Mouse (Mus musculus): ENCODE data around the gene Galp. TPM values are rescaled to one million over a fixed set of nuclear protein-coding genes. Genes with fewer than 3 reads are reported as not detected.
"Not testable (repeated sequence)": the region's sequence is repeated elsewhere in the genome, so short reads cannot be mapped to it uniquely, and the experiment has no call there.

The Galp gene
- polyA plus RNA-seq, 1 experiment from 2014 or later = not detected

DNA sequence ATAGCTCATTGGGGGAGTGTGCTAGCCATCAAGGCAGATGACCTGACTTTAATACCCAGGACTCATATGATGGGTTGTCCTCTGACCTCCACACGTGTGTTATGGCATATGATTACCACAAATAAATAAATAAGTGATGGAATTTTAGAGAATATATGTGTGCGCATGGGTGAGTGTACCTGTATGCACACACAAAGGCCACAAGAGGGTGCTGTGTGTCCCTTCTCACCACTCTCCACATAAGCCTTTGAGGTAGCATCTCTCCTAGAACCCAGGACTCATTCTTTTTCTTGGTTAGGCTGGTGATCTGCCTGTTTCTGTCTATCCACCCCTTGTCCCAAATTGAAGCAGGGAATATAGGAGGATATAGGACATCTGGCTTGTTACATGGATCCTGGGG lies 1.1 kb upstream of the Galp start:
- H3K4me3 ChIP-seq (ENCODE audit: low read depth, low read length) = no peak overlapping the region
- H3K4me1 ChIP-seq (ENCODE audit: control insufficient read depth, insufficient read depth, low read length) = no peaks in the 10 kb centered on the region
- H3K36me3 ChIP-seq (replicated peaks; ENCODE audit: control insufficient read depth, insufficient read depth, low read depth, low read length) = no peaks in the 10 kb centered on the region
- WGBS = 57% methylated on average over 2 of the region's 2 CpGs
- no peak for DNase-seq (ENCODE audit: low spot score)
- H3K4me2 ChIP-seq (ENCODE audit: low read depth, low read length) = no peak overlapping the region
- no peak for ATAC-seq (replicated peaks; ENCODE audit: insufficient number of reproducible peaks, low FRiP score, low TSS enrichment, low read depth)
- H3K9ac ChIP-seq (replicated peaks; ENCODE audit: low read length) = no peak overlapping the region
- H3K9me3 ChIP-seq (replicated peaks; ENCODE audit: control insufficient read depth, low read length) = no peaks in the 10 kb centered on the region
- no peaks in the 10 kb centered on the region for H3K27me3 ChIP-seq (ENCODE audit: control insufficient read depth, insufficient read depth, low read length)
- H3K27ac ChIP-seq (replicated peaks; ENCODE audit: low read depth, low read length) = no peak overlapping the region

DNA sequence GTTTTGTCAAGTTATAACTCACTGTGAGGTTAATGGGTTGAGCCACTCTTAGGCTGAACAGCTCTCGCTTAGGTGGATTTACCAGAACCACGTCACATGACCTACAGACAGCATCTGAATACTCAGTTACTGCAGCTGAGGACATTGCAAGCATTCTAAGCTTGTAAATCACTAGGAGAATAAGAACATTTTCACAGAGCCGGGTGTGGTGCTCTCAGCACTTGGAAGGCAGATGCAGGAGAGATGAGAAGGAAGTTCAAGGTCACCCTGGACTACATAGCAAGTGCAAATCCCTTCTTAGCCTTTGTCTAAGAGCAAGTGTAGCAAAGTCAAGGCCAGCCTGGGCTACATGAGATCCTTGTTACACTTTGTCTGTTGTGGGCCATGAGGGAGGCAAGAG lies 7.3 kb downstream of the Galp start:
- no peaks in the 10 kb centered on the region for H3K9me3 ChIP-seq (replicated peaks; ENCODE audit: control insufficient read depth, low read length)
- no peaks in the 10 kb centered on the region for H3K36me3 ChIP-seq (replicated peaks; ENCODE audit: control insufficient read depth, insufficient read depth, low read depth, low read length)
- H3K4me2 ChIP-seq (ENCODE audit: low read depth, low read length) = no peak overlapping the region
- ATAC-seq (replicated peaks; ENCODE audit: insufficient number of reproducible peaks, low FRiP score, low TSS enrichment, low read depth) = no peak
- H3K27me3 ChIP-seq (ENCODE audit: control insufficient read depth, insufficient read depth, low read length) = no peaks in the 10 kb centered on the region
- WGBS = 85% methylated on average over 3 of the region's 3 CpGs
- H3K27ac ChIP-seq (replicated peaks; ENCODE audit: low read depth, low read length) = no peak overlapping the region
- no peak overlapping the region for H3K4me3 ChIP-seq (ENCODE audit: low read depth, low read length)
- no peak for DNase-seq (ENCODE audit: low spot score)
- H3K9ac ChIP-seq (replicated peaks; ENCODE audit: low read length) = no peak overlapping the region
- H3K4me1 ChIP-seq (ENCODE audit: control insufficient read depth, insufficient read depth, low read length) = no peaks in the 10 kb centered on the region

GRCm38 (mm10) chr7:6213144-6213543 lies 16.3 kb downstream of the Galp start:
- Histone ChIP-seq H3K4me1 (ENCODE audit: control insufficient read depth, insufficient read depth, low read length) (no peaks in the 10 kb centered on the region), H3K9ac (replicated peaks; ENCODE audit: low read length) (no peak overlapping the region), H3K4me2 (ENCODE audit: low read depth, low read length) (no peak overlapping the region), H3K27ac (replicated peaks; ENCODE audit: low read depth, low read length) (no peak overlapping the region), H3K4me3 (ENCODE audit: low read depth, low read length) (no peak overlapping the region), H3K27me3 (ENCODE audit: control insufficient read depth, insufficient read depth, low read length) (no peaks in the 10 kb centered on the region), H3K9me3 (replicated peaks; ENCODE audit: control insufficient read depth, low read length) (no peaks in the 10 kb centered on the region), H3K36me3 (replicated peaks; ENCODE audit: control insufficient read depth, insufficient read depth, low read depth, low read length) (no peaks in the 10 kb centered on the region)
- ATAC-seq (replicated peaks; ENCODE audit: insufficient number of reproducible peaks, low FRiP score, low TSS enrichment, low read depth) = no peak
- WGBS = 51% methylated on average over 5 of the region's 5 CpGs
- no peak for DNase-seq (ENCODE audit: low spot score)

DNA sequence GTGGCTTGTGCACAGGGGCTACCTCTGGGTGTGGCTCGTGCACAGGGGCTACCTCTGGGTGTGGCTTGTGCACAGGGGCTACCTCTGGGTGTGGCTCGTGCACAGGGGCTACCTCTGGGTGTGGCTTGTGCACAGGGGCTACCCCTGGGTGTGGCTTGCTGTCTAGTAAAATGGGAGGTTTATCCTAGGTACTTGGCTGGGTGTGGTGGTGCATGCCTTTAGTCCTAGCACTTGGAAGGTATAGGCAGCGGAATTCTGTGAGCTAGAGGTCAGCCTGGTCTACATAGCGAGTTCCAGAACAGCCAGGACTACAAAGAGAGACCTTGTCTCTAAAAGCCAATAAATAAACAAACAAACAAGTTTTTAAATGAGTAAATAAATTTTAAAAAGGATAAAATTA lies 17.8 kb downstream of the Galp start:
- 83% methylated on average over 2 of the region's 4 CpGs for WGBS
- H3K27ac ChIP-seq (replicated peaks; ENCODE audit: low read depth, low read length); H3K4me1 ChIP-seq (ENCODE audit: control insufficient read depth, insufficient read depth, low read length); H3K4me3 ChIP-seq (ENCODE audit: low read depth, low read length); H3K36me3 ChIP-seq (replicated peaks; ENCODE audit: control insufficient read depth, insufficient read depth, low read depth, low read length); H3K27me3 ChIP-seq (ENCODE audit: control insufficient read depth, insufficient read depth, low read length); H3K9me3 ChIP-seq (replicated peaks; ENCODE audit: control insufficient read depth, low read length); ATAC-seq (replicated peaks; ENCODE audit: insufficient number of reproducible peaks, low FRiP score, low TSS enrichment, low read depth); H3K4me2 ChIP-seq (ENCODE audit: low read depth, low read length); H3K9ac ChIP-seq (replicated peaks; ENCODE audit: low read length); DNase-seq (ENCODE audit: low spot score): not testable (repeated sequence)

DNA sequence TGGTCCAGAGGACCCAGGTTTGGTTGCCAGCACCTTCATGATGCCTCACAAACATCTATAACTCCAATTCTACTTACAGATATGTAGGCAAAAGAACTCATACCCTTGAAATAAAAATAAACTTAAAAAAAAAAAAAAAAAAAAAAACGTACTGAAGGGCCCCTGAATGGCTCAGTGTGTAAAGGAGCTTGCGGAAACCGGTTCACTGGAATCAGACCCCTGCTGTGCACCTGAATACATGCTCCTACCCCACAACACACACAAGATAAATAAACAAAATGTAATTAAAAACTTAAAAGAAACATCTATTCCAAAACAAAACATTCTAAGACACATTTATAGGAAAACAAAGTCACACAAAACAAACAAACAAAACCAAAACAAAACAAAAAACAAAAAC lies 23.3 kb downstream of the Galp start:
- WGBS = 51% methylated on average over 3 of the region's 3 CpGs
- Histone ChIP-seq H3K9me3 (replicated peaks; ENCODE audit: control insufficient read depth, low read length) (no peaks in the 10 kb centered on the region), H3K4me3 (ENCODE audit: low read depth, low read length) (no peak overlapping the region)

GRCm38 (mm10) chr7:6221978-6222377 lies 25.1 kb downstream of the Galp start, which contains the start of gene Zscan5b:
TSS of gene Zscan5b (plus strand) at chr7:6222278.
- no peak for DNase-seq (ENCODE audit: low spot score)
- 94% methylated on average over 12 of the region's 12 CpGs for WGBS

More for the DNA sequence above, 23.3 kb downstream of the Galp start:
- no peaks in the 10 kb centered on the region for H3K27me3 ChIP-seq (ENCODE audit: control insufficient read depth, insufficient read depth, low read length)
- H3K36me3 ChIP-seq (replicated peaks; ENCODE audit: control insufficient read depth, insufficient read depth, low read depth, low read length) = no peaks in the 10 kb centered on the region
- no peak for ATAC-seq (replicated peaks; ENCODE audit: insufficient number of reproducible peaks, low FRiP score, low TSS enrichment, low read depth)
- H3K4me2 ChIP-seq (ENCODE audit: low read depth, low read length) = no peak overlapping the region
- H3K9ac ChIP-seq (replicated peaks; ENCODE audit: low read length) = no peak overlapping the region
- H3K27ac ChIP-seq (replicated peaks; ENCODE audit: low read depth, low read length) = no peak overlapping the region
- no peaks in the 10 kb centered on the region for H3K4me1 ChIP-seq (ENCODE audit: control insufficient read depth, insufficient read depth, low read length)
- no peak for DNase-seq (ENCODE audit: low spot score)

DNA sequence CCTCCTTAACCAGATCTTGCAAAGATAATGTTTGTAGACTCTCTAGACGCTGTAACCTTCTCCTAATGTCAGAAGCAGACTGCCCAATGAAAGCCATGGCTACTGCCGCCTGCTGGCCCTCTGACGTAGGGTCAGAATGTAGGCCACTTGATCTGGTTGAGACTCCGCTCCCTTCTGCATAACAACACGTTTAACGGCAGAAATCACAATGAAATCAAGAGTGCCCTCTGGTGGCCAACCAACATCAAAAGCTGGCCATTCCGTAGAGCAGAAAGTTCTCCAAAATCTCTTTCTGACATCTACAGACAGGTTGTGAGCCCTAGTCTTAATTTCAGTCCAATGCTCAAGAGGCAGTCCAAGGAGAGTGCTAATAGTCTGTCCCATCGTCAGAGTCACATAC lies 31.6 kb downstream of the Galp start:
- DNase-seq (ENCODE audit: low spot score); H3K4me1 ChIP-seq (ENCODE audit: control insufficient read depth, insufficient read depth, low read length); ATAC-seq (replicated peaks; ENCODE audit: insufficient number of reproducible peaks, low FRiP score, low TSS enrichment, low read depth); H3K27me3 ChIP-seq (ENCODE audit: control insufficient read depth, insufficient read depth, low read length); H3K9ac ChIP-seq (replicated peaks; ENCODE audit: low read length); H3K36me3 ChIP-seq (replicated peaks; ENCODE audit: control insufficient read depth, insufficient read depth, low read depth, low read length); H3K4me2 ChIP-seq (ENCODE audit: low read depth, low read length); H3K9me3 ChIP-seq (replicated peaks; ENCODE audit: control insufficient read depth, low read length); H3K4me3 ChIP-seq (ENCODE audit: low read depth, low read length); H3K27ac ChIP-seq (replicated peaks; ENCODE audit: low read depth, low read length): not testable (repeated sequence)
- WGBS = 53% methylated on average over 8 of the region's 8 CpGs

More at GRCm38 (mm10) chr7:6221978-6222377, 25.1 kb downstream of the Galp start, which contains the start of gene Zscan5b:
- ATAC-seq (replicated peaks; ENCODE audit: insufficient number of reproducible peaks, low FRiP score, low TSS enrichment, low read depth) = no peak
- Histone ChIP-seq H3K9me3 (replicated peaks; ENCODE audit: control insufficient read depth, low read length) (no peaks in the 10 kb centered on the region), H3K9ac (replicated peaks; ENCODE audit: low read length) (no peak within 1 kb of the TSS), H3K4me2 (ENCODE audit: low read depth, low read length) (no peak within 1 kb of the TSS), H3K27me3 (ENCODE audit: control insufficient read depth, insufficient read depth, low read length) (no peaks in the 10 kb centered on the region), H3K4me1 (ENCODE audit: control insufficient read depth, insufficient read depth, low read length) (no peaks in the 10 kb centered on the region), H3K4me3 (ENCODE audit: low read depth, low read length) (no peak within 1 kb of the TSS), H3K36me3 (replicated peaks; ENCODE audit: control insufficient read depth, insufficient read depth, low read depth, low read length) (no peaks in the 10 kb centered on the region), H3K27ac (replicated peaks; ENCODE audit: low read depth, low read length) (no peak within 1 kb of the TSS)

DNA sequence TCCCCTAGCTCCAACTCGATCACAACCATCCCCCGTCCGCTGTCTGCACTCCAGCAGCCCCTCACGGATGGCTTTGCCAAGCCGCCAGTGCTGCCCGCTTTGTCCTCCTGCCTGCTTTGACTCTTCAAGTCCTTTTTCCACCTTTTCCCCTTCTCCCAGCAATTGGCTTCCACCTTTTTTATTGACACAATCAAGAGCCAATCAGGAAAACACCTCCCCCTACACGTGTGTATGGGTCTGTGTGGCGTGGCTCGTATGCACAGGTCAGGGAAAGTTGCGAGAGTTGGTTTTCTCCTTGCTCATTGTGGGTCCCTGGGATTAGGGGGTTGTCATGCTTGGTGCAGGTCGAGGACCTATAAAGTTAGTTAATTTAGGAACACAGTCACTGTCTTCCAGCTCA lies 42.9 kb downstream of the Galp start:
- no peaks in the 10 kb centered on the region for H3K9me3 ChIP-seq (replicated peaks; ENCODE audit: control insufficient read depth, low read length)
- ATAC-seq (replicated peaks; ENCODE audit: insufficient number of reproducible peaks, low FRiP score, low TSS enrichment, low read depth) = no peak
- H3K27ac ChIP-seq (replicated peaks; ENCODE audit: low read depth, low read length) = no peak overlapping the region
- no peaks in the 10 kb centered on the region for H3K27me3 ChIP-seq (ENCODE audit: control insufficient read depth, insufficient read depth, low read length)
- no peak for DNase-seq (ENCODE audit: low spot score)
- no peak overlapping the region for H3K4me3 ChIP-seq (ENCODE audit: low read depth, low read length)
- no peaks in the 10 kb centered on the region for H3K36me3 ChIP-seq (replicated peaks; ENCODE audit: control insufficient read depth, insufficient read depth, low read depth, low read length)
- no peak overlapping the region for H3K9ac ChIP-seq (replicated peaks; ENCODE audit: low read length)
- WGBS = 52% methylated on average over 11 of the region's 11 CpGs
- no peak overlapping the region for H3K4me2 ChIP-seq (ENCODE audit: low read depth, low read length)
- H3K4me1 ChIP-seq (ENCODE audit: control insufficient read depth, insufficient read depth, low read length) = no peaks in the 10 kb centered on the region

Measured in embryonic facial prominence, embryonic 11.5 days (tissue).